Mouse (Mus musculus) testis, adult 2 months (tissue): Measurements from ENCODE around the gene Acadvl.

Source experiments
- CTCF ChIP-seq: fragments of 200-500 bp; IDR thresholded peaks from 2 replicates; pipeline ENCODE4 v1.5.1; 2012; ENCODE audit warnings: low read depth, mild to moderate bottlenecking, inconsistent platforms, low read length, moderate library complexity; ENCODE audit not compliant: control insufficient read depth, insufficient read depth, insufficient replicate concordance
- POLR2A ChIP-seq: fragments of 200-500 bp; IDR thresholded peaks from 2 replicates; pipeline ENCODE4 v1.6.1; 2012; ENCODE audit warnings: low read depth, mild to moderate bottlenecking, inconsistent platforms, low read length, moderate library complexity; ENCODE audit not compliant: control insufficient read depth

DNA sequence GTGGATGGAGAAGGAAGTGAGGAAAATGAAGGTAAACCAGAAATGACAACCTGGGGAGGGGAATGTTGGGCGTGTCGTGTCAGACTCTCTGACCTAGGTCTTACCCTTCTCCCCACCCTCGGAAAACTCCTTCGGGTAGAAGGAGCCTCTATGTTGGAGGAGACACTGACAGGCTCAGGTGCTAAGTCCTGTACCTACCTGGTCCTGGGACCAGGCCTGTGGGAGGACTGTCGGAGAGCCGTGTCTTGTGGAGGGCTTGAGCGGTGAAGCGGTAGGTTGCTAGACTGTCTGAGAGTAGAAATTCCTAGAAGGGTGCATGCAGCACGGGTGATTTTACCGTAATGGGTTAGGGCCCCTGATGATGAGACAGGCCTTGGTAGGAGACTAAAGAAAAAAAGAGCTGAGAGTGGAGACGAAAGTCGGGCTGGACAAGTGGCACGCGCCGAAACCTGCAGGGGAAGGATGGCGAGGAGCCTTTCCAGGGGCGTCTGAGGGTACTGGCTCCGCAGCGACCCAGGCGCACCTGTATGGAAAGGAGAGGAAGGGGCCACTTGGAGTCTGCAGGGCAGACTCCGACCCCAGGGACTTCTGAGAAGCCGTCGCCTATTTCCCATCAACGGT lies 50.5 kb downstream of the Acadvl start, which contains the start of gene Cldn7:
- TF ChIP-seq CTCF (no peak), POLR2A (no peak)
